Mouse (Mus musculus) G1E-ER4 (cell line): ENCODE results near the gene Pla2g3. TPM values are rescaled to one million over a fixed set of nuclear protein-coding genes. Genes with fewer than 3 reads are reported as not detected.

Experiments
- GATA1 ChIP-seq: IDR thresholded peaks from one replicate; pipeline ENCODE4 v1.8.0; 2012; ENCODE audit warnings: low read length, inconsistent platforms
- polyA plus RNA-seq: library from polyadenylated mRNA; stranded (reverse); fragments of >175 nt; gene quantifications from 2 replicates; pipeline ENCODE4 v1.2.3, GENCODE M21; 2012

Pla2g3 gene
- polyA plus RNA-seq, 1 experiment = not detected

GRCm38 (mm10) chr11:3474480-3475115, 13.5 kb upstream of the Pla2g3 start:
- TF ChIP-seq GATA1 = no peak

DNA sequence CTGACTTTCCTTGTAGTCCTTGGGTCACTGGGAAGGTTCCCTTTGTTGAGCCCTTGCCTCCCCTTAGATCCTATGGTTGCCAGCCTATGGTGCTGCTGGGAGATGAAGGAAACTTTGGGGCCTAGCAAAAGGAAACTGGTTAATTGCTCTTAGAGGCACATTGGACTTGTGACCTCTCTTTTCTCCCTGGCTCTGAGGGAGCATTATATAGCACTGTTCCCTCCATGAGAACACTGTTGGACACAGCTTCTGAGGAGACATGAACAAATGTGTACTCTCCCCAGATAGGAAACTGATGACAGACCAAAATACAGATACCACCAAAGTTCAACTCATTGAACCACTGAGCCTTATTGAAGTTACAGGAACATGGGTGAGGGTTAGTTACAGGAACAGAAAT, 12.6 kb upstream of the Pla2g3 start:
- TF ChIP-seq GATA1 = no peak

GRCm38 (mm10) chr11:3483980-3484642, 4.0 kb upstream of the Pla2g3 start:
- TF ChIP-seq GATA1 = no peak

DNA sequence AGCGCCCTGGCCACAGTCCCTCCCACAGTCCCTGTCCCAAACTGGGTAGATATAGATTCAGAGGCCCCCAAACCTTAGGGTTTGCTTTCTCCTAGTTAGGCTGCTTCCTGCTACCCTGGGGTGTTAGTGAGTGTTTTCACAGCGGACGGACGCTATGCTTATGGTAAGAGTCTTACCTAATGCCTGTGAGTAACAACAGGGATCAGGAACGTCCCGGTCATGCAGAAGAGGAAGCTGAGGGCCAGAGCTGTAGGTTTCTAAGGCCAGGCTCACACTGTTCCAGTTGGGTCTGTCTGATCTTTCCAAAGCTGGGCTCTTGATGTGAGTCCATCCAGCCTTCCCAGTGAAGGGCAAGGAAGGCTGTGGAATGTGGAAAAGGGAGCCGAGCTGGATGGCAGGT, 1.7 kb upstream of the Pla2g3 start:
- TF ChIP-seq GATA1 = no peak

- TF ChIP-seq GATA1 = no peak
These were observed 952 bp downstream of the Pla2g3 start for GRCm38 (mm10) chr11:3489036-3489435.

- no peak for TF ChIP-seq GATA1
These were observed 4.7 kb downstream of the Pla2g3 start for GRCm38 (mm10) chr11:3492748-3493147.

DNA sequence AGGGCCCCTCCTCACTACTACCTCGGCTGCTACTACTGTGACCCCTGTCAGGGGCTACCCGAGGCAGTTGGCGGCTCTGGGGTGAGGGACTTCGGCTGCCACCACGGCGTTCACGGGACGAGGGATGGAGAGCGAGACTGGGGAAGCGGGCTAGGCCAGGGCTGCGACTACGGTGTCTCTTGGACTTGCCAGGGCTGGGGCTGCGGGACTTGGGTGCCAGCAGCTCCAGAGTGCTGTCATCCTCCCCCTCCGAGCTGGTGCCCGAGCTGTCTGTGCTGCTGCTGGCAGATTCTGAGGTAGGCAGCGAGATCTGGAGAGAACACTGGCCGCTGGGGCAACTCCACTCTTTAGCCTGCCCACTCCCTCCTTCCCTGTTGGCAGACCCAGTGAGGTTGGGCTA, 6.8 kb downstream of the Pla2g3 start:
- TF ChIP-seq GATA1 = no peak

DNA sequence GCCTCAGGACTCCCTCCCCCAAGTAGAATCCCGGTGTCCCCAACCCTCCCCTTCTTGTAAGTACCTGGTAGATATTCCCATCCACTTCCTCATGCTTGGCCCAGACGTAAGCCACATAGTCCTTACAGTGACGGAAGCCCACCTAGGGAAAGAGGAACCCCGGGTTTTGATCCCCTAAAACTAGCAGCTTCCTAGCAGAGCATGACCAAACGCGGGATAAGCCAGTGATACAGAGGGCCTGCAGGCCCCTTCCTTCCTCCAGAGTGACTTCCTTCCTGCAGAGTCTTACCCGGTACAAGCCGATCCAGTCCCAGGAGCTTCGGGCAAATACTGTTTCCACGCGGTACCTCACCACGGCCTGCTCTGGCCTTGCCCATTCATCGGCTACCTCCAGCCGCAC, 7.4 kb downstream of the Pla2g3 start:
- TF ChIP-seq GATA1 = no peak

- TF ChIP-seq GATA1 = no peak
These were observed 8.7 kb downstream of the Pla2g3 start for GRCm38 (mm10) chr11:3496756-3497155.

DNA sequence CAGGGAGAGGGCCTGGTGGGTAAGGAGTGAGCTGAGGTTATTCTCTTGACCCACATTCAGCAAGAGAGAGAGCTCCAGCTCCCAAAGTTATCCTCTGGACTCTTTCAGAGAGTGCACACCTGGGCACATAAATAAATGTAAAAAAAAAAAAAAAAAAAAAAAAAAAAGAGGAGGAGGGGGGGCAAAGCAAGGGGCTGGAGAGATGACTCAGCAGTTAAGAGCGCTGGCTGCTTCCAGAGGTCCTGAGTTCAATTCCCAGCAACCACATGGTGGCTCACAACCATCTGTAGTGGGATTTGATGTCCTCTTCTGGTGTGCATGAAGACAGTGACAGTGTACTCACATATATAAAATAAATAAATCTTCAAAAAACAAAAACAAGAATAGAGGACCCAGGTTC, 9.2 kb downstream of the Pla2g3 start:
- TF ChIP-seq GATA1 = no peak

GRCm38 (mm10) chr11:3502057-3502456, 14.0 kb downstream of the Pla2g3 start:
- no peak for TF ChIP-seq GATA1

DNA sequence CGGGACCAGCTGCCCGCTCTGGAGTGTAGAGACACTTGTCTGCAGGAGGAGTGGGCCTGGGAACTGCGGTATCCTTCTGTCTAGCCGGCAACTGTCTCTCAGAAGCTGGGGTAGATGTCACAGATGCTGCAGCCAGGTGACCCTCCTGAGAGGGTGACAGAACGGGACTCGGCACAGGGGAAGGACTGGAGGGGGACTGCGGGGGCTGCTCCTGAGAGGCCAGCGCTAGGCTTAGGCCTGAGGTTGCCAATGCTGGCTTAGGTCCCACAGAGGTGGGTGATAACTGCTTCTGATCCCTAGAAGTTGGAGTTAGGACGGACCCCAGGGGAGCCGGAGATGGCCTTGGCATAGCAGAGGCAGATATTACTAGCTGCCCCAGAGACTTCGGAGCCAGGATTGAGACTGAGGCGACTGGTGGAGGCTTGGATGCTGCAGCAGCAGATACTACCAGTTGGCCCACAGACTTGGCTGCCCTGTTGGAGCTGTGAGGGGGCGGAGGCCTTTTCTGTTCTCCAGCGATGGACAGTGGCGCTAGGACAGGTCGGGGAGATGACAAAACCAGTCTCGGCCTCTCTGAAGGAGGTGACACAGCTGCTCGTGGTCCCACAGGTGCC, 14.5 kb downstream of the Pla2g3 start:
- no peak for TF ChIP-seq GATA1

DNA sequence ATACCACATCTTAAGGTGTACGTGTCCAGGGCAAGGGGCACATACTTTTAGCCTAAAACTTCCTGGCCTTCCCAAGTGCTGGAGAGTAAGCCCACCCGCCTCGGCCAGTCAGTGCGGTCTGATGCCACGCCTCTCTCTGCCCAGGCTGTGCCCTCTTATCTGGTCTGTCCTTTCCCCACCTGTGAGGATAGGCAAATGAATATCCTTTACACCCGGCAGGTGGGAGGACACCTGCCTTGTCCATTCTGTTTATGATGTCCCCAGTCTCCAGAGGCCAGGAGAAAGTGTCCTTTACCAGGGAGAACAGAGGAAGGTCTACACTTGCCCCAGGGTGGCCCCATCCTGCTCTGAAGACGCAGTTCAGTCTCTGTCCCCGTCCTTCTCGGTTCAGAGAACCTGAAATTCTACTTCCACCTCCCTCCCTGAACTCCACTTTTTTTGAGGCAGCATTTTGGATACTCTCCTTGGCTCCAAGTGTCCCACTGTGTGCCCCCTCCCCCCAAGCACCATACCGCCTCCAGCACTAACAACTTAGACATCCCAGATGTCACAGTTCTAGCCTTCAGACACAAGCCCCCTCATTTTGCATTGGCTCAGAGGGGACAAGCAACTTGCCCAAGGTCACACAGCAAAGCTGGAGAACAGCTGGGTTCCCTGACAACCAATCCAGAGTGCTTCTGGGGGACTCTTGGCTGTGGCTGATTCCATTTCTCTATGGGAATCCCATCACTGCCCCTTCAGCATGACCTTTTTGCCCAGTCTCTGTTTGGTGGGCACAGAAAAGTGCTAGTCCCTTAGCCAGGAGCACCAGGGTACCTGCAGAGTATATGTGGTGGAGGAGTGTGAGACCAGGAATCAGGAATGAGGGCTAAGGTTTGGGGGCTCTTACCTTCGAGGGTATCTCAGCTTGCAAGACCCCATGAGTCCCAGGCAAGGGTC, 15.9 kb downstream of the Pla2g3 start:
- no peak for TF ChIP-seq GATA1

DNA sequence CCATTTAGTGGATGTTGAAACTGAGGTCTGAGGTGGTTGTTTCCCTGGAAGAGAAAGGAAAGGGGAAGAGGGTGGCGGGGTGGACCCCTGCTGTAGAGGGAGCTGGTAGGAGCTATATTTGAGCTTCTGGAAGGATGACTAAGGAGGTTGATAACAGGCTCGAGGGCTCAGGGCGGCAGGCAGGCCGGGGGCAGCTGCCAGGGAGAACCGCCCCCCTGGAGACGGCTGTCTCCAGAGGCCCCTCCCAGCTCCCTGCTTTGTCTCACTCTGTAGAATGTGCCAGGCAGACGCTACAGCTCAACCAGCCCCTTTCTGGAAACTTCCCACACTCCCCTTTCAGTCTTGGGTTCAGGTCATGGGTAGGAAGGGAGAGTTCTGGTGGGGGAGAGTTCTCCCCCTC, 20.1 kb downstream of the Pla2g3 start:
- TF ChIP-seq GATA1 = no peak

GRCm38 (mm10) chr11:3509181-3510085, 21.3 kb downstream of the Pla2g3 start:
- no peak for TF ChIP-seq GATA1
